Mouse (Mus musculus) liver, postnatal 0 days (tissue): ENCODE data around the gene Lekr1.

ENCODE experiments used
- CTCF ChIP-seq: sonication (generic); IDR thresholded peaks from 2 replicates; pipeline ENCODE4 v1.5.1; 2016; ENCODE audit warnings: antibody characterized with exemption, low read depth
- EP300 ChIP-seq: IDR thresholded peaks from 2 replicates; pipeline ENCODE4 v1.6.1; 2016; ENCODE audit warnings: antibody characterized with exemption, low read depth, mild to moderate bottlenecking

DNA sequence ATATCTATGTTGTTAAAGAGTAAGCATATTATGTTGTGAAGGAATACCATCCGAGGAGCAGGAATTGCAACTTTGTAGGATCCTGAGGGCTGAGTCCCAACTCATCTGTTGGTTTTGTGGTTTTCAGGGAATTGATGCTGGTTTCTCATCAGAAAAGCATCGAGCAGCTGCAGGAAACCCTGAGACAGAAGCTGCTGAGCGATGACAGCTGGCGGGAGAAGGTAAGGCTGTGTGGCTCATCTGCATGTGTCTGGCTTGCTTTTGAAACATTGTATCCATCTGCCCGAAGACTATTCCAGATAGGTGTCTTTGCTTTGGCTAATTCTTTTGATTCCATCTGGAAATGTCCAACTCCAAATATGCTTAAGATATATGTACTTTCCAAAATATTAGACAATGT lies 136.2 kb downstream of the Lekr1 start:
- TF ChIP-seq EP300 (no peak), CTCF (no peak)
